In genomic region chr12:86795076-86795837, GRCm38 (mm10) we compare ENCODE assay signal across 8 mouse cellular contexts.
DNase-seq lines count a peak whose midpoint lies in the region; ATAC-seq and TF ChIP-seq lines count a peak whose summit lies in the region.

No protein-coding gene starts in this region.

- no peaks in the 10 kb centered on the region for H3K27me3 ChIP-seq in heart, embryonic 13.5 days (replicated peaks)
- no peaks in the 10 kb centered on the region for H3K27me3 ChIP-seq in forebrain, embryonic 12.5 days
- no peaks in the 10 kb centered on the region for H3K27me3 ChIP-seq in liver, embryonic 14.5 days (ENCODE audit: control insufficient read depth, insufficient read depth, low read length)
- H3K27me3 ChIP-seq in thymus, adult 2 months (ENCODE audit: control insufficient read depth, insufficient read depth, low read length), result no peaks in the 10 kb centered on the region

- no peak for ATAC-seq in heart, embryonic 13.5 days (ENCODE audit: extremely low read depth, insufficient number of reproducible peaks, low FRiP score, low TSS enrichment)
- peak; percentile 22 for ATAC-seq in CD4-positive, CD25-positive, alpha-beta regulatory T cell, adult 4 months
- ATAC-seq in forebrain, embryonic 12.5 days (ENCODE audit: low FRiP score), result peak; percentile 25; the same call in 1 of the 2 replicates
- peak; percentile 56 for ATAC-seq in liver, embryonic 14.5 days (ENCODE audit: insufficient read depth)

- no peak for DNase-seq in heart, postnatal 25 days (ENCODE audit: low spot score)
- DNase-seq in liver, embryonic 14.5 days (ENCODE audit: low read depth in 3 of 3, low spot score in 3 of 3), result no peak
- no peak for DNase-seq in left cerebral cortex, postnatal 36 days (ENCODE audit: low spot score in 2 of 2)
- DNase-seq in thymus, adult 2 months, result no peak
- DNase-seq in cerebellum, postnatal 4 days (ENCODE audit: low spot score in 2 of 2), result no peak

- H3K4me2 ChIP-seq in heart, embryonic 13.5 days, result no peak overlapping the region
- H3K4me2 ChIP-seq in forebrain, embryonic 12.5 days, result no peak overlapping the region
- peak overlapping the region; percentile 26; the same call in 1 of the 2 replicates for H3K4me2 ChIP-seq in liver, embryonic 14.5 days (ENCODE audit: low read depth)

- no peak for TF ChIP-seq POLR2A in thymus, adult 2 months (IDR thresholded peaks at IDR 0.05; ENCODE audit: control insufficient read depth, extremely low read depth, insufficient read depth, low read length, poor library complexity)

- no peak for TF ChIP-seq EP300 in liver, embryonic 14.5 days (IDR thresholded peaks at IDR 0.05; ENCODE audit: low read depth)

- no peak overlapping the region for H3K9ac ChIP-seq in heart, embryonic 13.5 days
- no peak overlapping the region for H3K9ac ChIP-seq in forebrain, embryonic 12.5 days
- no peak overlapping the region for H3K9ac ChIP-seq in liver, embryonic 14.5 days (replicated peaks)

- no peak overlapping the region for H3K4me3 ChIP-seq in heart, embryonic 13.5 days
- H3K4me3 ChIP-seq in forebrain, embryonic 12.5 days (replicated peaks), result no peak overlapping the region
- H3K4me3 ChIP-seq in liver, embryonic 14.5 days (ENCODE audit: insufficient read depth in 1 of 2, low read depth in 2 of 2, low read length in 2 of 2), result no peak overlapping the region
- H3K4me3 ChIP-seq in thymus, adult 2 months (ENCODE audit: control insufficient read depth, insufficient read depth, low read length), result no peak overlapping the region

- TF ChIP-seq CTCF in liver, embryonic 14.5 days (IDR thresholded peaks at IDR 0.05; ENCODE audit: low read depth), result no peak
- TF ChIP-seq CTCF in thymus, adult 2 months (IDR thresholded peaks at IDR 0.05; ENCODE audit: borderline replicate concordance, control insufficient read depth, extremely low read depth, insufficient read depth, low read length, poor library complexity), result no peak

- no peaks in the 10 kb centered on the region for H3K36me3 ChIP-seq in heart, embryonic 13.5 days
- no peaks in the 10 kb centered on the region for H3K36me3 ChIP-seq in forebrain, embryonic 12.5 days (replicated peaks)
- no peaks in the 10 kb centered on the region for H3K36me3 ChIP-seq in liver, embryonic 14.5 days (replicated peaks; ENCODE audit: control insufficient read depth, insufficient read depth, low read depth)
- H3K36me3 ChIP-seq in thymus, adult 2 months (ENCODE audit: control insufficient read depth, insufficient read depth, low read length), result no peaks in the 10 kb centered on the region

- no peaks in the 10 kb centered on the region for H3K9me3 ChIP-seq in heart, embryonic 13.5 days
- no peaks in the 10 kb centered on the region for H3K9me3 ChIP-seq in forebrain, embryonic 12.5 days
- no peaks in the 10 kb centered on the region for H3K9me3 ChIP-seq in liver, embryonic 14.5 days (ENCODE audit: control insufficient read depth, low read length)

- intact Hi-C loops in heart, postnatal 25 days (cut with DNase I), result loop anchor here (2.0 kb wide), 2 partner anchors 22 to 130 kb away; no protein-coding TSS in a partner anchor
- intact Hi-C loops in left cerebral cortex, postnatal 36 days (cut with DNase I), result no loop called here

- 46% methylated on average over 7 of the region's 7 CpGs for WGBS in heart, embryonic 13.5 days
- 55% methylated on average over 7 of the region's 7 CpGs for whole genome bisulfite sequencing in forebrain, embryonic 12.5 days
- WGBS in liver, embryonic 14.5 days (ENCODE audit: insufficient replicate concordance), result 50% methylated on average over 7 of the region's 7 CpGs
- 74% methylated on average over 7 of the region's 7 CpGs for WGBS in thymus, adult 2 months

- peak overlapping the region; percentile 10; the same call in 1 of the 2 replicates for H3K27ac ChIP-seq in heart, embryonic 13.5 days (replicated peaks)
- peak overlapping the region; percentile 39 for H3K27ac ChIP-seq in forebrain, embryonic 12.5 days
- H3K27ac ChIP-seq in liver, embryonic 14.5 days, result no peak overlapping the region; the same call in 1 of the 2 replicates
- no peak overlapping the region for H3K27ac ChIP-seq in thymus, adult 2 months (ENCODE audit: control insufficient read depth, insufficient read depth, low read length)

- H3K4me1 ChIP-seq in heart, embryonic 13.5 days, result peaks cover 56% of the 10 kb centered on the region
- H3K4me1 ChIP-seq in forebrain, embryonic 12.5 days, result peaks cover 37% of the 10 kb centered on the region
- peaks cover 4 to 15% of the 10 kb centered on the region in 2 experiments for H3K4me1 ChIP-seq in liver, embryonic 14.5 days (replicated peaks; ENCODE audit: control insufficient read depth in 2 of 2, insufficient read depth in 2 of 2, low read length in 1 of 2)
- peaks cover 9% of the 10 kb centered on the region for H3K4me1 ChIP-seq in thymus, adult 2 months (replicated peaks; ENCODE audit: control insufficient read depth, insufficient read depth, low read length)

Comparison
In these comparisons a context has a peak if more than half of its experiments do, and no peak if none do; other contexts are left out.
1. H3K27ac ChIP-seq: peak in heart, embryonic 13.5 days (single experiment) and forebrain, embryonic 12.5 days (single experiment); none in liver, embryonic 14.5 days (single experiment) and thymus, adult 2 months (single experiment).